Mouse (Mus musculus) forebrain, embryonic 14.5 days (tissue): ENCODE data around the gene Col6a2. TPM values are rescaled to one million over a fixed set of nuclear protein-coding genes. Genes with fewer than 3 reads are reported as not detected.

Source experiments
- ATAC-seq: fragments of 200-750 bp; cut with Nextera tagmentation; 2 replicates; pipeline ENCODE4 v1.8.0; 2017; ENCODE audit warnings: mild to moderate bottlenecking, moderate library complexity
- DNase-seq: peaks from one replicate; pipeline ENCODE4 v3.0.0-alpha.2; 2015; ENCODE audit warnings: low spot score
- H3K27ac ChIP-seq: fragments of 300-500 bp; sonication (generic); 2 replicates; pipeline ENCODE4 v1.5.1; 2014; ENCODE audit warnings: low read depth, mild to moderate bottlenecking, control low read depth, low read length, moderate library complexity
- H3K27me3 ChIP-seq: fragments of 300-500 bp; sonication (generic); replicated peaks from 2 replicates; pipeline ENCODE4 v1.6.1; 2014; ENCODE audit warnings: low read length, control low read depth, mixed read lengths; ENCODE audit not compliant: control insufficient read depth, insufficient read depth
- H3K36me3 ChIP-seq: fragments of 300-500 bp; sonication (generic); 2 replicates; pipeline ENCODE4 v1.6.1; 2014; ENCODE audit warnings: low read length, control low read depth; ENCODE audit not compliant: control insufficient read depth, insufficient read depth
- H3K4me1 ChIP-seq: fragments of 300-500 bp; sonication (generic); 2 replicates; pipeline ENCODE4 v1.6.1; 2014; ENCODE audit warnings: antibody characterized with exemption, low read length, control low read depth; ENCODE audit not compliant: control insufficient read depth, insufficient read depth
- H3K4me2 ChIP-seq: fragments of 300-500 bp; sonication (generic); 2 replicates; pipeline ENCODE4 v1.6.1; 2014; ENCODE audit warnings: mild to moderate bottlenecking, control low read depth, low read length
- H3K4me3 ChIP-seq: fragments of 300-500 bp; sonication (generic); 2 replicates; pipeline ENCODE4 v1.5.1; 2014; ENCODE audit warnings: low read depth, low read length, control low read depth
- H3K9ac ChIP-seq: fragments of 300-500 bp; sonication (generic); 2 replicates; pipeline ENCODE4 v1.6.1; 2014; ENCODE audit warnings: mild to moderate bottlenecking, low read length, control low read depth, moderate library complexity
- H3K9me3 ChIP-seq: fragments of 300-500 bp; sonication (generic); replicated peaks from 2 replicates; pipeline ENCODE4 v1.6.1; 2016; ENCODE audit warnings: low read length, control low read depth, mixed read lengths; ENCODE audit not compliant: control insufficient read depth
- WGBS: fragments of 180-500 bp; shearing (Covaris S2); extraction: QIAGEN DNeasy Blood & Tissue Kit; methylation state at CpG from one replicate; pipeline ENCODE4 v1.1.7; 2014; 5-methylcytosine and 5-hydroxymethylcytosine counted together
- polyA plus RNA-seq: library from polyadenylated mRNA; unstranded; fragments of >200 nt; fragmentation: Nextera tagmentation; extraction: Ambion mirVana; gene quantifications from 2 replicates; pipeline ENCODE4 v1.2.1, GENCODE M21; 2014

Col6a2 gene
- polyA plus RNA-seq, 1 experiment from 2014 or later, result 4.7 TPM

DNA sequence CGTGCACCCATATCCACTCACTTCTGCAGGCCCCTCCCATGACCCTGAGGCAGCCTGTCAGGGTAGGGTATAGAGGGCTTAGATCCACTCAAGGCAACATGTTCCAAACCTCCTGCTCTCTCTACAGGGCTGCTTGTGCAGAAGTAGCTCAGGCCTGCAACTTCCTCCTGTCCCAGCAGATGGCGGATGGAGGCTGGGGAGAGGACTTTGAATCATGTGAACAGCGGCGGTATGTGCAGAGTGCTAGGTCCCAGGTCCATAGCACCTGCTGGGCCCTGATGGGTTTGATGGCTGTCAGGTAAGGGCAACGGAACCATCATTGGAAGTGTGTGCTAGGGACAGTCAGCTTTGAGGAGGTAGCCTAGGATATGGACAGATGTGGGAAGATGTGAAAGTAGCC lies 73.0 kb downstream of the Col6a2 start:
- Histone ChIP-seq H3K27ac (no peak overlapping the region), H3K4me3 (no peak overlapping the region), H3K36me3 (peaks cover 97% of the 10 kb centered on the region), H3K4me1 (no peaks in the 10 kb centered on the region), H3K4me2 (no peak overlapping the region), H3K9me3 (no peaks in the 10 kb centered on the region), H3K9ac (no peak overlapping the region), H3K27me3 (no peaks in the 10 kb centered on the region)
- DNase-seq (no peak), ATAC-seq (no peak)
- WGBS, result 92% methylated on average over 5 of the region's 5 CpGs

- WGBS, result 95% methylated on average over 8 of the region's 8 CpGs
- no peaks in the 10 kb centered on the region for H3K27me3 ChIP-seq
- ATAC-seq, result no peak
- no peak for DNase-seq
- H3K9me3 ChIP-seq, result no peaks in the 10 kb centered on the region
- no peak overlapping the region for H3K9ac ChIP-seq
- H3K4me1 ChIP-seq, result no peaks in the 10 kb centered on the region
- no peak overlapping the region for H3K4me3 ChIP-seq
- H3K4me2 ChIP-seq, result no peak overlapping the region
- peaks cover 99% of the 10 kb centered on the region for H3K36me3 ChIP-seq
- no peak overlapping the region for H3K27ac ChIP-seq
These were observed 75.2 kb downstream of the Col6a2 start for GRCm38 (mm10) chr10:76548218-76548617.

- Histone ChIP-seq H3K9me3 (no peaks in the 10 kb centered on the region), H3K27me3 (no peaks in the 10 kb centered on the region), H3K4me1 (no peaks in the 10 kb centered on the region), H3K4me2 (no peak overlapping the region), H3K36me3 (peaks cover 99% of the 10 kb centered on the region), H3K27ac (no peak overlapping the region), H3K4me3 (no peak overlapping the region), H3K9ac (no peak overlapping the region)
- whole genome bisulfite sequencing, result 93% methylated on average over 8 of the region's 8 CpGs
- DNase-seq (no peak), ATAC-seq (no peak)
These were observed 76.9 kb downstream of the Col6a2 start for GRCm38 (mm10) chr10:76546566-76546965.

Other genes with a start within 250 kb of the Col6a2 start
- not detected in 2 replicates for gene AC141477.1, start 183.2 kb downstream of the Col6a2 start, polyA plus RNA-seq
- gene Pcnt, start 180.8 kb downstream of the Col6a2 start, polyA plus RNA-seq, result 9.6 and 10.5 TPM in 2 replicates
- gene 2610028H24Rik, start 174.5 kb downstream of the Col6a2 start, polyA plus RNA-seq, result not detected in 2 replicates
- gene Mcm3ap, start 154.7 kb downstream of the Col6a2 start, polyA plus RNA-seq, result 65.3 and 73.1 TPM in 2 replicates
- 4.6 and 5.2 TPM in 2 replicates for gene Ybey, start 154.5 kb downstream of the Col6a2 start, polyA plus RNA-seq
- 36.1 and 38.9 TPM in 2 replicates for gene Lss, start 92.0 kb downstream of the Col6a2 start, polyA plus RNA-seq
- 0.21 TPM in 1 of 2 replicates, not detected in the other for gene Spatc1l, start 61.4 kb downstream of the Col6a2 start, polyA plus RNA-seq
- not detected in 2 replicates for gene Ftcd, start 48.0 kb downstream of the Col6a2 start, polyA plus RNA-seq
- gene Col6a1, start 102.5 kb upstream of the Col6a2 start, polyA plus RNA-seq, result 6.6 and 10.8 TPM in 2 replicates